In the genomic region with DNA sequence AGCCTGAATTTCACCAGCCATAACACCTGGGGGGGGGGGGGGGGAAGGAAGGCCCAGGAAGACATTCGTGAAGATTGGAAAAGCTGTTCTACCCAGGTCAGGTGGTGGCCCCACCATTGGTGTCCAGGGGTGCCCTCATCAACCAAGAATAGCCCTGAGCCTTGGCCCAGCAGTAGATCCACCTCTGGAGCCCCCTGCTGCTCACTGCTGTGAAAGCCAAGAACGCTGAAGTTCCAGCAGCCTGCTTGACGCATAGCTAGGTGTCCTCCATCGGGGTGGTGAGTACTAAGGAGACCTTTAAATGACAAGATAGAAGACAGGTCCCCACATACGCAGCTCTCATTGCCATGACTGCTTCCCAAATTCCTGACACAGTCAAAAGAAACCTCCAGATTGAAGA, we compare ENCODE assay signal across 22 mouse cellular contexts.
"Had no signal": no experiment of that assay in that cellular context is flagged by ENCODE, and none has a peak within 500 bp of the region (broad histone marks: within the 10 kb centered on the region; RNA-seq: fewer than 3 reads in every experiment).

No protein-coding gene starts in this region.

- H3K4me2 ChIP-seq: limb, embryonic 12.5 days; limb, embryonic 15.5 days; liver, embryonic 11.5 days; liver, embryonic 15.5 days; midbrain, embryonic 12.5 days; midbrain, embryonic 15.5 days; neural tube, embryonic 13.5 days; stomach, embryonic 15.5 days had no signal

- DNase-seq: kidney, adult 2 months; kidney, postnatal 25 days; layer of hippocampus, postnatal 36 days; lung, adult 2 months; lung, postnatal 36 days; retina, postnatal 1 day; right cerebral cortex, postnatal 25 days; spleen, adult 18-20 months had no signal

- H3K36me3 ChIP-seq: limb, embryonic 12.5 days; limb, embryonic 15.5 days; liver, embryonic 15.5 days; midbrain, embryonic 12.5 days; midbrain, embryonic 15.5 days; neural tube, embryonic 13.5 days; stomach, embryonic 15.5 days had no signal

- H3K9ac ChIP-seq: limb, embryonic 12.5 days; limb, embryonic 15.5 days; liver, embryonic 15.5 days; midbrain, embryonic 12.5 days; midbrain, embryonic 15.5 days; neural tube, embryonic 13.5 days; stomach, embryonic 15.5 days had no signal

- H3K4me1 ChIP-seq: limb, embryonic 12.5 days; limb, embryonic 15.5 days; liver, embryonic 15.5 days; midbrain, embryonic 12.5 days; midbrain, embryonic 15.5 days; neural tube, embryonic 13.5 days; stomach, embryonic 15.5 days had no signal

- H3K27me3 ChIP-seq: limb, embryonic 12.5 days; limb, embryonic 15.5 days; liver, embryonic 15.5 days; midbrain, embryonic 12.5 days; midbrain, embryonic 15.5 days; neural tube, embryonic 13.5 days; stomach, embryonic 15.5 days had no signal

- H3K4me3 ChIP-seq: layer of hippocampus, adult 2 months; left cerebral cortex, adult 2 months; limb, embryonic 12.5 days; limb, embryonic 15.5 days; liver, embryonic 15.5 days; midbrain, embryonic 12.5 days; midbrain, embryonic 15.5 days; myocyte; neural tube, embryonic 13.5 days; stomach, embryonic 15.5 days had no signal

- H3K27ac ChIP-seq: kidney, postnatal 0 days; layer of hippocampus, adult 2 months; left cerebral cortex, adult 2 months; limb, embryonic 12.5 days; limb, embryonic 15.5 days; liver, embryonic 15.5 days; midbrain, embryonic 12.5 days; midbrain, embryonic 15.5 days; neural tube, embryonic 13.5 days; stomach, embryonic 15.5 days had no signal

- H3K9me3 ChIP-seq: limb, embryonic 12.5 days; limb, embryonic 15.5 days; liver, embryonic 15.5 days; midbrain, embryonic 12.5 days; midbrain, embryonic 15.5 days; neural tube, embryonic 13.5 days; stomach, embryonic 15.5 days had no signal

- ATAC-seq: intestine, postnatal 0 days; lung, postnatal 0 days; midbrain, embryonic 15.5 days had no signal
